Mouse (Mus musculus) CH12.LX (cell line): Measurements from ENCODE around the gene 1110059E24Rik. TPM values are rescaled to one million over a fixed set of nuclear protein-coding genes. Genes with fewer than 3 reads are reported as not detected.

ENCODE experiments used
- DNase-seq: peaks from one replicate; pipeline ENCODE4 v3.0.0-alpha.2; 2013; ENCODE audit errors: extremely low read depth
- H3K27ac ChIP-seq: 2 replicates; pipeline ENCODE4 v1.5.1; 2012; ENCODE audit warnings: low read depth, mild to moderate bottlenecking, control low read depth, moderate library complexity; ENCODE audit not compliant: insufficient read depth
- H3K27me3 ChIP-seq: replicated peaks from 2 replicates; pipeline ENCODE3; 2012; ENCODE audit warnings: inconsistent platforms
- H3K36me3 ChIP-seq, 2 experiments: replicated peaks in 1 of 2; 2 replicates each; pipeline versions ENCODE3 to v1.6.1; 2012; ENCODE audit warnings: inconsistent platforms in 1 of 2, low read length in 1 of 2, mild to moderate bottlenecking in 1 of 2, mixed read lengths in 1 of 2, moderate library complexity in 1 of 2; ENCODE audit not compliant: control insufficient read depth in 1 of 2, insufficient read depth in 1 of 2
- H3K4me1 ChIP-seq, 2 experiments: 2 replicates each; pipeline ENCODE4 v1.6.1; 2012; ENCODE audit warnings: inconsistent platforms in 1 of 2, moderate library complexity in 1 of 2; ENCODE audit not compliant: insufficient read depth in 2 of 2, control insufficient read depth in 1 of 2
- H3K4me2 ChIP-seq: 2 replicates; pipeline ENCODE4 v1.6.1; 2012; ENCODE audit warnings: low read depth, mild to moderate bottlenecking, control low read depth; ENCODE audit not compliant: poor library complexity, insufficient read depth, severe bottlenecking
- H3K4me3 ChIP-seq, 3 experiments: fragments of 150-350 bp in 1 of 3; sonication (generic) in 1 of 3; replicated peaks in 1 of 3; 2 replicates each; pipeline versions ENCODE3 to v1.5.1; 2011 to 2012; ENCODE audit warnings: low read depth in 2 of 3, low read length in 2 of 3, mild to moderate bottlenecking in 2 of 3, moderate library complexity in 2 of 3, control low read depth in 1 of 3, improper control_type of control experiment in 1 of 3, inconsistent platforms in 1 of 3, mixed read lengths in 1 of 3; ENCODE audit not compliant: poor library complexity in 1 of 3
- H3K79me2 ChIP-seq: replicated peaks from 2 replicates; pipeline ENCODE4 v1.6.1; 2012; ENCODE audit warnings: mild to moderate bottlenecking, moderate library complexity; ENCODE audit not compliant: control insufficient read depth, poor library complexity, insufficient read depth, severe bottlenecking; ENCODE audit errors: extremely low read depth
- H3K9ac ChIP-seq: 2 replicates; pipeline ENCODE4 v1.6.1; 2012; ENCODE audit warnings: low read depth, mild to moderate bottlenecking, control low read depth, moderate library complexity; ENCODE audit not compliant: insufficient read depth
- H3K9me3 ChIP-seq: replicated peaks from 2 replicates; pipeline ENCODE3; 2012; ENCODE audit warnings: low read length, inconsistent platforms, mixed read lengths
- CHD1 ChIP-seq: IDR thresholded peaks from 2 replicates; pipeline ENCODE4 v1.6.1; 2012; ENCODE audit warnings: low read depth, low read length, improper control_type of control experiment, inconsistent platforms
- CHD2 ChIP-seq: IDR thresholded peaks from 2 replicates; pipeline ENCODE4 v1.6.1; 2011; ENCODE audit warnings: low read length, improper control_type of control experiment
- E2F4 ChIP-seq: IDR thresholded peaks from 2 replicates; pipeline ENCODE4 v1.6.1; 2011; ENCODE audit warnings: low read depth, low read length, improper control_type of control experiment; ENCODE audit not compliant: insufficient replicate concordance
- HCFC1 ChIP-seq: IDR thresholded peaks from 2 replicates; pipeline ENCODE4 v1.6.1; 2012; ENCODE audit warnings: low read depth, mild to moderate bottlenecking, inconsistent platforms, low read length, improper control_type of control experiment
- JUND ChIP-seq: conservative IDR thresholded peaks from 2 replicates; pipeline ENCODE4 v1.6.1; 2011; ENCODE audit warnings: low read depth, low read length, improper control_type of control experiment
- KAT2A ChIP-seq: IDR thresholded peaks from 2 replicates; pipeline ENCODE4 v1.6.1; 2012; ENCODE audit warnings: low read length, improper control_type of control experiment, inconsistent platforms; ENCODE audit not compliant: insufficient replicate concordance
- MAZ ChIP-seq: IDR thresholded peaks from 2 replicates; pipeline ENCODE4 v1.6.1; 2012; ENCODE audit warnings: low read depth, mild to moderate bottlenecking, inconsistent platforms, low read length, improper control_type of control experiment, moderate library complexity
- NELFE ChIP-seq: IDR thresholded peaks from 2 replicates; pipeline ENCODE4 v1.6.1; 2011; ENCODE audit warnings: low read depth, low read length, improper control_type of control experiment
- PAX5 ChIP-seq: IDR thresholded peaks from 2 replicates; pipeline ENCODE4 v1.6.1; 2012; ENCODE audit warnings: low read length, inconsistent platforms, mixed read lengths
- POLR2A ChIP-seq: IDR thresholded peaks from 2 replicates; pipeline ENCODE4 v1.6.1; 2011; ENCODE audit warnings: low read depth, mild to moderate bottlenecking, improper control_type of control experiment, low read length
- SIN3A ChIP-seq: IDR thresholded peaks from 2 replicates; pipeline ENCODE4 v1.6.1; 2012; ENCODE audit warnings: low read length, improper control_type of control experiment, inconsistent platforms
- TBP ChIP-seq: conservative IDR thresholded peaks from 2 replicates; pipeline ENCODE4 v1.6.1; 2011; ENCODE audit warnings: low read depth, low read length, improper control_type of control experiment
- TCF12 ChIP-seq: IDR thresholded peaks from 2 replicates; pipeline ENCODE4 v1.6.1; 2014; ENCODE audit warnings: low read depth, mild to moderate bottlenecking, inconsistent platforms, low read length, improper control_type of control experiment
- USF1 ChIP-seq: IDR thresholded peaks from 2 replicates; pipeline ENCODE4 v1.6.1; 2014; ENCODE audit warnings: low read depth, mild to moderate bottlenecking, inconsistent platforms, low read length, improper control_type of control experiment
- USF2 ChIP-seq: conservative IDR thresholded peaks from 2 replicates; pipeline ENCODE4 v1.6.1; 2011; ENCODE audit warnings: low read depth, low read length, improper control_type of control experiment
- ZKSCAN1 ChIP-seq: IDR thresholded peaks from 2 replicates; pipeline ENCODE4 v1.6.1; 2012; ENCODE audit warnings: low read depth, inconsistent platforms, low read length, improper control_type of control experiment, borderline replicate concordance
- dilution Hi-C: fragments of 300-500 bp; cut with MboI; formaldehyde crosslinking; loops from 2 replicates; pipeline ENCODE4 v1.14.3; 2020; ENCODE audit warnings: low sequenced_read_pairs; ENCODE audit not compliant: extremely low pct_unique_long_range_greater_than_20kb, extremely low pct_ligation_motif_present
- in situ Hi-C: fragments of 300-500 bp; cut with MboI; formaldehyde crosslinking; loops from 3 replicates; pipeline ENCODE4 v1.14.3; 2019; ENCODE audit warnings: low sequenced_read_pairs, low pct_ligation_motif_present, low pct_unique_long_range_greater_than_20kb, mixed read lengths
- polyA plus RNA-seq: library from polyadenylated mRNA; unstranded; fragments of >175 nt; gene quantifications from 2 replicates; pipeline ENCODE4 v1.2.1, GENCODE M21; 2012; ENCODE audit warnings: low read depth; ENCODE audit not compliant: insufficient read length
- total RNA-seq, 2 experiments: library from RNA; depleted of rRNA; stranded (reverse); fragments of 300-350 nt in 1 of 2; fragments of >200 nt in 1 of 2; gene quantifications; 2 replicates each; pipeline ENCODE4 v1.2.3; 2012 to 2014

Gene 1110059E24Rik
- total and polyA plus RNA-seq, 3 experiments: 25.5 to 106 (median 38.8) TPM

DNA sequence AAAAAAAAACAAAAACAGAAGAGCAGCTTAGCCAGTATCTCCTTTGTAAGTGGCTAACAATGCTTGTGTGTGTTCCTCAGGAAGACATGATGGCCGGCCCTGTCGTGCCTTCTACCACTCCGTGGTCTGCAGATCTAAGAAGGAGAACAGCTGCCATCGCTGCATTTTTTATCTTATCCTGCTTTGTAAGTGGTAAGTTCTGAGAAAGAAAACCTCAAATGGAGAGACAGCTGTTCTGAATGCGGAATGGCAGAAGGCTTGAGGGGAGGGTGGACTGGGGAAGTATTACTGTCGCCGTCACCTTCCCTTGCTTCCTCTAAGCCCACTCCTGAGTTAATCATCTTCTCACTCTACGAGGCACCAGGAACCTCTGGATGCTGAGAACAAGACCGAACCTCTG is 100.0 kb downstream of the 1110059E24Rik start:
- DNase-seq: no peak
- Histone ChIP-seq H3K9ac (no peak overlapping the region), H3K4me1 (peaks cover 2 to 9% of the 10 kb centered on the region in 2 experiments; a peak in 2 of 4 replicates), H3K79me2 (no peaks in the 10 kb centered on the region), H3K4me3 (no peak overlapping the region), H3K27me3 (no peaks in the 10 kb centered on the region)
- dilution Hi-C loops (no loop called here), in situ Hi-C loops (loop anchor here (25.0 kb wide), 1 partner anchor 760 kb away; no protein-coding TSS in a partner anchor)
- TF ChIP-seq TCF12 (no peak), HCFC1 (no peak), SIN3A (no peak), NELFE (no peak), TBP (no peak), USF2 (no peak), ZKSCAN1 (no peak), MAZ (no peak), E2F4 (no peak), CHD2 (no peak), PAX5 (no peak), KAT2A (no peak), CHD1 (no peak), POLR2A (no peak), USF1 (no peak), JUND (no peak)
- TF ChIP-seq, all 38 proteins: peak for 0
- Histone ChIP-seq H3K9me3 (no peaks in the 10 kb centered on the region), H3K4me2 (no peak overlapping the region), H3K27ac (no peak overlapping the region), H3K36me3 (no peaks in the 10 kb centered on the region)

DNA sequence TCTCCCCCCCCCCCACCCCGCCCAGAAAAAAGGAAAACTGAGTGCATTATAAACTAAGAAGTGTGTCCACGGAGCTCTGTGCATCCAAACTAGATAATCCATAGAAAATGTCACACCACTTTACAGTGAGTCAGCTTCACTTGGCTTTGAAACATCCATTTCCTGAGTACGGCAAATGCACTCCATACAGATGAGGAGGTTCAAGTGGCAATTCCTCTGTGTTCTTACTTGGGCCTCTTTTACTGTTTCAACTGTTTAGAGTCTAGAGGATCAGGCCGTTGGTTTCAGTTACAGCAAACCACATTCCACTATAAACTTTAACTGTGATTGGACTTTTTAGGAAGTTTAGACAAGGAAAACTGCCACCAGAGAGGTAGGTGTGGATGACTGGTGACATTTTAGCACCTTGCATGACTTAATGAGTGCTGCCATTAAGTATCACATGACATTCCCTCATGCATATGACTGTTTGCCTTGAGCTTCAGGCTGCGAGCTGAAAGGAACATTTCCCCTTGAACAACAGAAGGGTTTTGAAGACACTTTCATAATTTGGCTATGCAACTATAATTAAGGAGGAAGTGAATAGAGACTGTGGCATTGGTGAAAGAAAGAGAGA is 100.7 kb downstream of the 1110059E24Rik start:
- no peak overlapping the region for H3K4me2 ChIP-seq
- H3K4me3 ChIP-seq: no peak overlapping the region
- H3K27ac ChIP-seq: no peak overlapping the region
- no peak for TF ChIP-seq KAT2A
- TF ChIP-seq ZKSCAN1: no peak
- TF ChIP-seq, all 38 proteins: peak for 0
- dilution Hi-C loops: no loop called here
- Histone ChIP-seq H3K36me3 (no peaks in the 10 kb centered on the region), H3K9ac (no peak overlapping the region), H3K9me3 (no peaks in the 10 kb centered on the region), H3K4me1 (peaks cover 2 to 9% of the 10 kb centered on the region in 2 experiments; a peak in 2 of 4 replicates), H3K79me2 (no peaks in the 10 kb centered on the region), H3K27me3 (no peaks in the 10 kb centered on the region)
- DNase-seq: no peak
- in situ Hi-C loops: loop anchor here (25.0 kb wide), 1 partner anchor 760 kb away; no protein-coding TSS in a partner anchor
